Mouse (Mus musculus) embryonic fibroblast, embryonic 13.5 days (primary cell): Measurements from ENCODE around the gene Prmt7. TPM values are rescaled to one million over a fixed set of nuclear protein-coding genes. Genes with fewer than 3 reads are reported as not detected.
"Not testable (repeated sequence)": the region's sequence is repeated elsewhere in the genome, so short reads cannot be mapped to it uniquely, and the experiment has no call there.

Experiments used
- H3K27ac ChIP-seq: 2 replicates; pipeline ENCODE4 v1.5.1; 2012; ENCODE audit warnings: low read length, control low read depth, inconsistent platforms; ENCODE audit not compliant: insufficient read depth
- H3K4me1 ChIP-seq: 2 replicates; pipeline ENCODE4 v1.6.1; 2011; ENCODE audit warnings: low read length; ENCODE audit not compliant: control insufficient read depth, insufficient read depth
- H3K4me3 ChIP-seq: 2 replicates; pipeline ENCODE4 v1.5.1; 2011; ENCODE audit warnings: mild to moderate bottlenecking, control low read depth, low read length; ENCODE audit not compliant: insufficient read depth
- CTCF ChIP-seq: IDR thresholded peaks from 2 replicates; pipeline ENCODE4 v1.5.1; 2011; ENCODE audit warnings: mild to moderate bottlenecking, control low read depth, low read length, moderate library complexity, borderline replicate concordance; ENCODE audit not compliant: insufficient read depth
- POLR2A ChIP-seq: IDR thresholded peaks from 2 replicates; pipeline ENCODE4 v1.6.1; 2011; ENCODE audit warnings: low read depth, mild to moderate bottlenecking, control low read depth, low read length, moderate library complexity
- polyA plus RNA-seq: library from polyadenylated mRNA; stranded (reverse); fragments of >200 nt; gene quantifications from 2 replicates; pipeline ENCODE4 v1.2.4, GENCODE M21; 2011; ENCODE audit warnings: low read depth; ENCODE audit not compliant: missing spikeins, insufficient read length

Prmt7 gene
- polyA plus RNA-seq, 1 experiment, result 33.6 TPM

DNA sequence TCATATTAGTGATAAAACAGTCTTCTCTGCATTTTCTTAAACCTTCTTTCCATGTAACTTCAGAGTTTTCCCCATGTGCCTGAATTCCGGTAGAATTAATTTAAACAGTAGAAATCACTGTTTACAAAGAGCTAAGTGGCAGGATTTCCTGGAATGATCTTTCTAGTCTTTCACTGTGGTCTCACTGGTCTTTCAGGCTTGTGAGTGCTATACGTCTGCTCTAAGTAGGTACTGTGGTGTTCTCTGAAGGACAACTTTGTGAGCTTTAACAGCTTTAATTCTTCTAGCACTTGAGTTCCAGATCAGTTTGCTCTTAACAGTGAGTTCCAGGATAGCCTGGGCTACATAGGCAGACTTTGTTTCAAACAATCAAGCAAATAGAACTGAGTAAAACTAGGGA is 32.3 kb upstream of the Prmt7 start:
- peaks cover 4% of the 10 kb centered on the region; the same call in 1 of the 2 replicates for H3K4me1 ChIP-seq
- no peak overlapping the region for H3K27ac ChIP-seq
- no peak for TF ChIP-seq POLR2A
- TF ChIP-seq CTCF, result no peak
- H3K4me3 ChIP-seq, result no peak overlapping the region

DNA sequence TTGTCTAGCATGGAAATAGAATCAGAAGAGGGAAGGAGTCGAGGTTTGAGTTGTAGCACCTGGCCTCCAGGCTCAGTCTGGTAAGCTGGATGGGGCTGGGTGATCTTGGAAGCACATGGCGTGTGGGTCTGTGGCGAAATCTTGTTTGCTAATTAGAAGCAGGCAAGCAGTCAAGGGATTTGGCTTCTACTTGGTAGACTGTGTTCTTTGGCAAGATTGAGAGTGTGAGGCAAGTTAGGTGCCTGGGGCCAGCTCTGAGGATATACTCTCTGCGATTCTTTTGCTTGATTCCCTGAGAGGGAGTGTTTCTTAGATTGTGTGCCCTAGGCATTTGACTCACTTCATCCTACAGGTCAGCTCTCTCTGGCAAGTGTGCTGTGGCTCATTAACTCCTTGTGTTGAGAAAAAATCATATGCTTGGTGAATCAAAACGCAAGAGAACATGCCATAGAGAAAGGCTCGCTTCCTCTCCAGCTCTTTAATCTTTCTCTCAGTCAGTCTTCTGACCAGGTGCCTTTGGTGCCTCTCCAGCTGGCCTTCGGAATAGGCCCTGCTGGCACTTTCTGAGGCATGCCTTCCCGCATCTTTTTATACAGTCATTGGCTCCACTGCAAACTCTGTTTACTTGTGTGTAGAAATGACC is 25.0 kb upstream of the Prmt7 start:
- Histone ChIP-seq H3K4me1 (no peaks in the 10 kb centered on the region; the same call in 1 of the 2 replicates), H3K27ac (peak overlapping the region; percentile 66)
- no peak for TF ChIP-seq CTCF
- no peak for TF ChIP-seq POLR2A

DNA sequence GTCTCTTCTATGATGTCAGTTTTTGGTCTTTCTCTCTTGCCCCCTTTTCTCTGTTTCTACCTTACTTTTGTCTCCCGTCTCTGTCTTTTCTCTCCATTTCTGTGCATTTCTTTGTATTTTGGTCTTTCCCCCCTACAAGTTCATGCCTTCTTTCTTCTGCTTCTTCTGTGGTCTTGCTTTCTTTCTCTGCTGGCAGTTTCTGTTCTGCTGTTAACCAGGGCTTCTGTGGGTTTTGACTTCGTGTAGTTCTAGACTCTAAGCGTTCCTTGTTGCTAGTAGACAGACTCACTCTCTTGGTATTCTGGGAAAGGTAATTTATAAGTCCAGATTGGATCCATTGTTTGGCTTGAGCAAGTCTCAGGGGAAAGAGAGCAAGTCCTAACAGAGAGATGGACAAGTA is 24.3 kb upstream of the Prmt7 start:
- Histone ChIP-seq H3K4me3 (no peak overlapping the region), H3K27ac (peak overlapping the region; percentile 66), H3K4me1 (no peaks in the 10 kb centered on the region; the same call in 1 of the 2 replicates)
- no peak for TF ChIP-seq POLR2A
- no peak for TF ChIP-seq CTCF

More for the DNA sequence above, 25.0 kb upstream of the Prmt7 start:
- no peak overlapping the region for H3K4me3 ChIP-seq

DNA sequence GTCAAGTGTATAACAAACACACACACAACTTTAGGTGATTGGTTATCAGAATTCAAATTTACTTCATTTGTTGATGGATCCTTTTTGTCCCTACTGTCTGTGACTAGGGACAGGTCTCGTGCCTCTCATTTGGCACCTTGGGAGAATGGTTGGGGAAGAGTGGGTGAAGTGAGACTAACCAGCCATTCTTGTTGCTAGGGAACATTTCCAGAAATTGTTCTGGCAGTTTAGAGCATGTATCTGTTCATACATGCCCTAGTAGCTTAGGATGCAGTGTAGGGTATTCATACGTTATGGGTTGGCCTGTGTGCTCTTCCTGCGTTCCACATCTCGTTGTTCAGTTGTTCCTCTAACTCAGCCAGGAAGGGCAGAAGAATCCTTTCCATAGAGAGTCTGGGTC is 21.6 kb upstream of the Prmt7 start:
- TF ChIP-seq POLR2A, result no peak
- TF ChIP-seq CTCF, result no peak
- Histone ChIP-seq H3K4me1 (no peaks in the 10 kb centered on the region; the same call in 1 of the 2 replicates), H3K4me3 (no peak overlapping the region), H3K27ac (no peak overlapping the region)

DNA sequence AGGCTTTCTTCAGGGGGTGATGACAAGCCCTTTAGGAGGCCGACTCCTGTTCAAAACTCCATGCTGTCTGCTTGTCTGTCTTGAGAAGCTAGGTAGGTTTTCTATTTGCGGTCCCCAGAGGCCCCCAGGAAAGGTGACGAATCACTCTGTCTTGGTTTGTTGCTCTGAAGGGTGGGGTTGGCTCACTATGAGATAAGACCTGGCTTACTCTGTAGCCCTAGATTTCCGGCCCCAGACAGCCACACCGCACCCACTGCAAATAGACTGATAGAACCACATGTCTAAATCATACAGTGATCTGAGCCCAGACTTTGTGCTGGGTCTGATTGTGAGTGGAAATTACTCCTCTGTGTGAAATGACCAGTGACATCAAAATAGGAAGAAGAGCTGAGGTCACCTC is 19.1 kb upstream of the Prmt7 start:
- Histone ChIP-seq H3K4me1 (no peaks in the 10 kb centered on the region), H3K27ac (no peak overlapping the region), H3K4me3 (no peak overlapping the region)
- TF ChIP-seq POLR2A (no peak), CTCF (no peak)

DNA sequence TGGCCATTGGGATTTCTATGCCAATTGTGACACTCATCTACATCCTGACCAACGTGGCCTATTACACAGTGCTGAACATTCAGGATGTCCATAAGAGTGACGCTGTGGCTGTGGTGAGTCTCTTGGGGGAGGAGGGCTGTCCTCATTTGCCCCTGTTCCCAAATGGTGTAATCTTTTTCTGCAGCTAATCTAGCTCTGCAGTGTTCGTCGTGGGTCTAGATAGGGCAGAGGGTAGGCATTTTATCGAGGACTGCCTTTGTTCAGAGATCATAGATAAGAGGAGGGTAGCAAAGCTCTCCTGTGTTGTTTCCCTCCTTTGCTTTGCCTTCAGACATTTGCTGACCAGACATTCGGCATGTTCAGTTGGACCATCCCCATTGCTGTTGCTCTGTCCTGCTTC is 17.6 kb upstream of the Prmt7 start:
- no peak overlapping the region for H3K4me3 ChIP-seq
- peaks cover 2% of the 10 kb centered on the region for H3K4me1 ChIP-seq
- H3K27ac ChIP-seq, result no peak overlapping the region
- TF ChIP-seq CTCF (no peak), POLR2A (no peak)

DNA sequence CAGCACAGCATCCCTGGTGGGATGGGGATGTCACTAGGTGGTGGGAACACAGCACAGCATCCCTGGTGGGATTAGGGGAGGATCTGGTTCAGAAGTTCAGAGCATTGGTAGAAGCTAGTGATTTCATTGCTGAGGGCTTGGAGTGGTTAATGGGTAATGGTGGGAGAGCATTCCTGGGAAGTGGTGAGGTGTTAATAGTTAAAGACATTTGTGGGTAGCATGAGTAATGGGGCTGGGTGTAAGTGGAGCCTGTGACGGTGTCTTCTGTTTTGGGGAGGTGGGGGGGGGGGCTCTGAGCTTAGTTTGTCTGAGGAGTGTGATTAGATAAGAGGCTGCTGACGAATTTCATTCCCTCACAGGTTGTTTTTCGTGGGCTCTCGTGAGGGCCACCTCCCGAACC is 16.7 kb upstream of the Prmt7 start:
- no peak for TF ChIP-seq POLR2A
- no peak for TF ChIP-seq CTCF
- Histone ChIP-seq H3K27ac (no peak overlapping the region), H3K4me1 (peaks cover 8% of the 10 kb centered on the region), H3K4me3 (no peak overlapping the region)

DNA sequence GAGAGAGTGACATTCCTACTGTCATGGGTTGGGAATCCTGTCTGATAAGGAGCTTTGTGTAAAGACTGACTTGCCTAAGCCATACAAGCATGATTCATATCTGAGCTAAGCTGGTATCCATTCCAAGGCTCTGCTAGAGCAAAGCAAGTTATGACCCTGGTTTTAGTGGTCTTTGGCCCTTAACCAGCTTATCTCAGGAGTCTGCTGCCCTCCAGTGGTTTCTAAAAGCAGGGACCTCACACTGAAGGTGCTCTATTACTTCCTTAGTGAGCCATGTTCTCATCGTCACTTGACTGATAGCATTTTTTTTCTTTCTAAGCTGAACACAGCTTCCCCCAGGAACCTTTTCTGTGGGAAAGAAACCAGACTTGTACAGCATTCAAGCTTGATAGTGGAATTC is 12.0 kb upstream of the Prmt7 start:
- Histone ChIP-seq H3K4me1 (peaks cover 8% of the 10 kb centered on the region), H3K27ac (peak overlapping the region; percentile 64), H3K4me3 (no peak overlapping the region)
- TF ChIP-seq POLR2A, result no peak
- TF ChIP-seq CTCF, result no peak

DNA sequence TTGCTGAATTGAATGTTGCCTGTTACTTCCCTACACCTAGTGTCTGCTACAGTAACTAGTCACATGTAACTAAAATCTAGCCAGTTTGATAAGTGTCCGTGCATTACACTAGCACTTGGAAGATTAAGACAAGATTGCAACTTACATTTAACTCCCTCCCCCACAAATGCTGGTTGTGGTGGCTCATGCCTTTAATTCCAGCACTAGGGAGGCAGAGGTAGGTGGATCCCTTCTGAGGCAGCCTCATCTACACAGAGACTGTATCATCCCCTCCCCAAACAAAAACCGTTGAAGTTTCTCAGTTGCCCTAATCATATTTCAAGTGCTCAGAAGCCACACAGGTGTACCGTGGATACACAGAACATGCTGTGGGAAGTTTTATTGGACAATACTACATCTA is 11.1 kb upstream of the Prmt7 start:
- H3K4me1 ChIP-seq, H3K27ac ChIP-seq, H3K4me3 ChIP-seq: not testable (repeated sequence)

DNA sequence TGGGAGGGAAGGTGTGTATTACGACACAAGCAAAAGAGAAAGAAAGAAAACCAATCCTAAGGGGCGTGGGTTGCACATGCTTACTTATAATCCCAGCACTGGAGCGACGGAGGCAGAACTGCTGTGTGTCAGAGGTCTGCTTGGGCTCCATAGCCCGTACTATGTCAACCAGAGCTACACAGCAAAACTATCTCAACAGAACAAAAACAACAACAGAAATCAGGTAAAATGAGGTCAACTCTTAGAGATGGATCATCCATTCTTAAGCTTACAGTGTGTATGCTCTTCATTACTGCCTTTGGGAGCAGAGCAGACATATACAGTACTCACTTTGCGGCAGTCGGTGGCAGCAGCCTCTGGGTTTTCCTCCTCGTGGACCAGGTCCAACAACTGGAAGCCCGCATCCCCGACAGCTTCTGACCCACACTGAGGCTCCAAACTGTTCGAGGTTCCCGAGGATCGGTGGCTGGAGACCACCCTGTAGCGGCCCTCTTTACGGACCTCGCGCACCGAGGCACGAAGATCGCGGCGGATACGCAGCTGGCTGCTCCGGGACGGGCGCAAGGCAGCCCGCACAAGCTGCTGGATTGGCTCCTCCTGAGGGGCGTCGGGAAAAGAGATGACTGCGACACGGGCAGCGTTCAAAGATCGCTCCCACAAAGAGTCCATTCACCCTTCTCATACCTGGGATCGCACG is 553 bp upstream of the Prmt7 start:
- no peaks in the 10 kb centered on the region for H3K4me1 ChIP-seq
- peak overlapping the region; percentile 76 for H3K27ac ChIP-seq
- H3K4me3 ChIP-seq, result peak overlapping the region; percentile 87
- TF ChIP-seq POLR2A (peak; percentile 67), CTCF (no peak)
